Mouse (Mus musculus) neutrophil, adult 5-6 weeks (primary cell): ENCODE data around the gene Gimd1. TPM values are rescaled to one million over a fixed set of nuclear protein-coding genes. Genes with fewer than 3 reads are reported as not detected.

ENCODE experiments used
- ATAC-seq: fragments of 151-379, 151-347 bp; 2 replicates; pipeline ENCODE4 v1.8.0; 2017; ENCODE audit warnings: mild to moderate bottlenecking, moderate TSS enrichment; ENCODE audit not compliant: insufficient number of reproducible peaks, poor library complexity, low FRiP score, severe bottlenecking; ENCODE audit errors: extremely low read depth
- total RNA-seq: library from RNA; stranded (forward); fragments of 200-1000 nt; gene quantifications from 2 replicates; pipeline ENCODE4 v1.2.3, GENCODE M21; 2017

Gene Gimd1
- total RNA-seq, 1 experiment from 2014 or later = not detected

- no peak for ATAC-seq
Measured at GRCm38 (mm10) chr3:132684231-132684928, 54.8 kb downstream of the Gimd1 start, which contains the start of gene Aimp1. Aimp1 (minus strand) TSS chr3:132684370.

Other genes starting within 250 kb of the Gimd1 start
- gene Tbck, start 54.3 kb downstream of the Gimd1 start, total RNA-seq = 25.7 and 26.1 TPM in 2 replicates
- 58.7 and 79.3 TPM in 2 replicates for gene Aimp1, start 54.5 kb downstream of the Gimd1 start, total RNA-seq